Mouse (Mus musculus) ovary, postnatal 10 days (tissue): ENCODE results near the gene Cpsf4.
"Not testable (repeated sequence)": the region's sequence is repeated elsewhere in the genome, so short reads cannot be mapped to it uniquely, and the experiment has no call there.

ENCODE experiments used
- DNase-seq: peaks from one replicate; pipeline ENCODE4 v3.0.0; 2022; ENCODE audit warnings: low spot score

Cpsf4 gene

DNA sequence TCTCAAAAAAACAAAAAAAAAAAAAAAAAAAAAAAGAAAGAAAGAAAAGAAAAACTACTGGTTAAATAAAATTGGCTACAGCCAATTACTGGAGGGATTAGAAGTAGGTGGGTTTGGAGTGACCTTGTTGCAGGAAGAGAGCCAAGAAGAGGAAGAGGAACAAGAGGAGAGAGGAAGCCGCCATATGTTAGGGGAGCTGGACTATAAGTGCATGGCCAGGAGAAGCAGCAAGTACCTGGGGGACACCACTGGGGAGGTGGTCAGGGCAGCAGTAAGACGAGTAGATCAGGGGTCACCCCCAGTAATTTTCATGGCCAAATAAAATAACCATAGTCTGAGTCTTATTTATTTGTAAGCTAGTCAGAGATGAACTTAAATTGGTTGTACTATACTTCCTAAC, 18.2 kb downstream of the Cpsf4 start:
- DNase-seq = no peak

DNA sequence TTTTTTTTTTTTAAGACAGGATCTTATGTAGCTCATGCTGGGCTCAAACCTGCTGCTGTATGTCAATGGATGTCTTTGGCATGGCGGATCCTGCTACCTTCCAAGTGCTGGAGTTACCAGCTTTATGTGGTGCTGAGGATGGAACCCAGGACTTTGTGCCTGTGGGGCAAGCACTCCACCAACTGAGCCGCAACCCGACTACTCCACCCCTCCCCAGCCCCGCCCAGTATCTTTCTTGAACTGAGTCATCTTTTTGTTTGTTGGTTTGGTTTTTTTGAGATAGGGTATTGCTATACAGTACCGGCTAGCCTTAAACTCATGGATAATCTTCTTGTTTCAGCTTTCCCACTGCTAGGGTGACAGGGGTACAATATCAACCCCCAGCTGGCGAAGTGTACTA, 22.4 kb downstream of the Cpsf4 start:
- no peak for DNase-seq

GRCm38 (mm10) chr5:145190373-145190772, 23.4 kb downstream of the Cpsf4 start:
- DNase-seq = no peak

DNA sequence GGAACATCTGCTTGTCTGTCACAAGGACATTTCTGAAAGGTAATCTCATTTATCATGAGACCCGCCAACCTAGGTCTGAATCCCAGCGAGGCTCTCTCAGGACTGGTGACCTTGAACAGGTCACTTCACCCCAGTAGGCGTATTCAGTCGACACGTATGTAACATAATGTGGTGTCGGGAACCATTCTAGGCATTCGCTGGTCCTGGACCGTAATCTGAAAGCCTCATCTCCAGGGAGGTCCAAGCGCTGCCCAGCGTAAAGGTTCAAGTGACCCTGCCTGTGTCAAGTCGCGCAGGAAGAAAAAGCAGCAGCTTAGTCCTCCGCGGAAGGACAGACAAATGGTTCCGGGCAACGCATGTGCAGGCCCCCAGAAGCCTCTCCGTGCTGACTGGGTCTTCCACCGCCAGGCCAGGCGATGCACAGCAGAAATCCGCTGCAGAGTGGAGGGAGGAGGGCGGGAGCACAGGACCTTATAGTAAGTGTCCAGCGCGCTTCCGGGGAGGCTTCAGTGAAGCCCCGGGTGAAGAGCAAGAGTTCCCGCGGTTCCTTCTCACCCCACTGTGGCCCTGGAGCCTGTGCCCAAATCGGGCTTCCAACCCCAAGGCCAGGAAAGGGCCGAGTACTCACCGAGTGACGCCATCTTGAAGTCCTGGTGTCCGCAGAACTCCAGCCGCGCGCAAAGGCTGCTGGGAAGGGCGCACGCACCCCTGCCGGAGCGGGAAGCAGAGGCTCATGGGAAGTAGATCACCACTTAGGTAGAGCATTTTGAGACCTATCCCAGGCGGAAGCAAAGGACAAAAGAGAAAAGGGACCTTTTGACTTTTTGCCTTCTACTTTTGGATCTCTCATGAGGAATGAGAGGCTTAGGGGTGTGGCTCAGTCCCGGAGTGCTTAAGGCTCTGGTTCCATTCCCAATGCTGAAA, 24.1 kb downstream of the Cpsf4 start:
- DNase-seq = peak; percentile 71

- DNase-seq = no peak
These were observed 24.9 kb downstream of the Cpsf4 start, which contains the start of gene Atp5j2 for GRCm38 (mm10) chr5:145191962-145192361. Gene Atp5j2 (minus strand): TSS chr5:145192062.

DNA sequence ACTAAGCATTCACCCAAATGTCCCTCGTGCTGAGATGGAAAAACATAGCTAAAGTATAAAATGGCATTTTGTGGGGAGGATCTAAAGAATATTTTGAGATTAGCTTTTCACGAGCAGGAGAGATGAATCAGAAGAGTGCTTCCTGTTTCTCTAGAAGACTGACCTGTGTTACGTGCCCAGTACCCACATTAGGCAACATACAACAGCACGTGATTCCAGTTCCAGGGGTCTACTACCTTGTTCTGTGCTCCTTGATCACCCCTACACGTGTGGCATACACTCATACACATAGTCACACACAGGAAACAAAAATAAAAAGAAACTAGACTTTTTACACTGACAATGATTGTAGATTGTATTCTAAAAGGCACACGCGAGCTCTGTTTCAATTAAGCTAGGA, 33.4 kb downstream of the Cpsf4 start:
- no peak for DNase-seq

DNA sequence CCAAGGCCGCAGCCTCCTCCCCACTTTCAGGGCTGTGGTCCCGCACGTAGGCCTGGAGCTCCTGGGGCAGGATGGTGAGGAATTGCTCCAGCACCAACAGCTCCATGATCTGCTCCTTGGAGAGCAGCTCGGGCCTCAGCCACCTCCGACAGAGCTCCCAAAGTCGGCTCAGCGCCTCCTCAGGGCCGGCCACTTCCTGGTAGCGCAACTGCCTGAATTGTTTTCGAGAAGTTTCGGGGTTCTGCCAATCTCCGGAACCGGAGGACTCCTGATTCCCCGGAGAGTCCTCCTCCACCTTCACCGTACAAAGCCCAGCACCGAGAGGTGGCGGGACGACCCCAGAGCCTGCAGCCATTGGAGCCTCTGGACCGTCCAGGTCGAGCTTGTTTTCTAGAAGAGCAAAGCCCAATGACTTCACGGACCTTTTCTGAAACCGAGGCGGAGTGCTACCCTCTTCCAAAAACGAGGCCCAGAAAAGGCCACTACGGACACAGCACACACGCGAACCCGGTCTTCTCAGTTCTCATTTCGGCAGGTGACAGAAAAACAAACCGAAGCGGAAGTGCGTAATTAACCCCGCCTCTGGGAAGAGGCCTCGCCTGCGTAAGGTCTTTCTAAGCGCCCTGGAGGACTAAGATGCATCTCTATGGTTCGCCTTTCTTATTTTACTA, 34.4 kb downstream of the Cpsf4 start, which contains the start of gene Zkscan14:
TSS of gene Zkscan14 (minus strand) at position 548 of the 671 bp plus-strand sequence.
- DNase-seq = peak; percentile 25

DNA sequence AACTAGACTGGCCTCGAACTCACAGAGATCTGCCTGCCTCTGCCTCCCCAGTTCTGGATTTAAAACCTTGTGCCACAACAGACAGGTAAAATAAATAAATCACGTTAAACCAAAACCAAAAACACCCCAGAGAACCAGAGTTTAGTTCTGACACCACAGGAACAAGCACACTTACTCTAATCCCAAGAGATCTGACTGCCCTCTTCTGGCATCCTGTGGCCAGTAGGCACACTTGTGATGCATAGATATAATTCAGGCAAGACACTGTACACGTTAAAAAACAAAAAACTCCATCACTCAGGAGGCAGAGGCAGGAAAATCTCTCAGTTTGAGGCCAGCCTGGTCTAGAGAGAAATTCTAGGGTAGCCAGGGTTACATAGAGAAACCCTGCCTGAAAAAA, 35.4 kb downstream of the Cpsf4 start:
- DNase-seq = no peak

- DNase-seq = peak; percentile 80
These were observed 37.1 kb downstream of the Cpsf4 start, which contains the start of gene Zkscan5 for GRCm38 (mm10) chr5:145203936-145204691. Gene Zkscan5 (plus strand): TSS chr5:145204562.

- no peak for DNase-seq
These were observed 38.0 kb downstream of the Cpsf4 start for GRCm38 (mm10) chr5:145205041-145205440.

GRCm38 (mm10) chr5:145207385-145207784, 40.4 kb downstream of the Cpsf4 start:
- no peak for DNase-seq

DNA sequence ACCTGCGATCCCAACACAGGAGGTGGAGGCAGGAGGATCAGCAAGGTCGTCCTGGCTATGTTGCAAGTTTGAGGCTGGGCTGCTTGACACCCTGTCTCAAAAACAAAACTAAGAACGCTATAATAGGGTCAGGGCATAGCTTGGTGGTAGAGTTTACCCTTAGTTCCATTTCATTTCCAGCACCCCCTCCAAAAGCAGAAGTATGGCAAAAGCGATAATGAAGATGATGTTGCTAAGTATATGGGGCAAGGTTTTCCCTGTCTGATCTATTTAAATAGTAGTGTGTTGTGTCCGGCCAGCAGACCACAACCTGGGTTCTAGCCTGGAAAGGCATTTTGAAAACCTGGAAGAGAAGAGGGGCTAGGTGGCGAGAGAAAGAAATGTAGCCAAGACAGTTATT, 40.9 kb downstream of the Cpsf4 start:
- DNase-seq = no peak

GRCm38 (mm10) chr5:145208391-145208790, 41.4 kb downstream of the Cpsf4 start:
- DNase-seq = not testable (repeated sequence)

DNA sequence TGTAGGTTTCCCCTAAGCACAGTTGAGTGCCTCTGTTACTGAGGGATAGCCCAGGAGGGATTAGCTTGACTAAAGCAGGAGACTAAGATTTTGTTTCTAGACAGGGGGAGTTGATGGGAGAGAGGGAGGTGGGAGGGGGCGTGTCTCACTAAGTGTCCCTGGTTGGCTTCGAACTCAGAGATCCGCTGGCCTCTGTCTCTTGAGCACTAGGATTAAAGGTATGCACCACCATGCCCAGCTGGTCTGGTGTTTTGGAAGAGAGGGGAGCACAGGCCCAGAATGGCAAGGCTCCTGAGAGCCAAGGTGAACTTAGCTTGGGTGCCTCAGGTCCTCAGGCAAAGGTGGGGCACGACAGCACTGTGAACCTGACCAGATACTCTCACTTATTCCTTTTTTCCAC, 44.3 kb downstream of the Cpsf4 start:
- DNase-seq = no peak

DNA sequence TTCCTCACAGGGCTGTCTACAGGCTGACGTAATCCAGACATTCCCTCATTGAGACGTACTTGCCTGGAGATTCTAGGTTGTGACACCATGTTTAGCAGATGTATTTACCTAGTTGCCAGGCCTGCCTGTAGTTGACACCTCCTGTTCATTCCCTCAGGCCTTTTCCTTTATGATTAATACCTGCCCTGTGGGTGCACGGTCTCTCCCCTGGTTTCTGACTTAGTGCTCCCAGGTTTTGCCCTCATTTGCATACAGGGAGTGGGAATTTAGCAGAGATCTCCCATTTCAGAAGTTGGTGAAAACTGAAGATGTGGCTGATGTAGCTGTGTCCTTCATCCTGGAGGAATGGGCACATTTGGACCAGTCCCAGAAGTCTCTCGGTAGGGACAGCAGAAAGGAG, 45.2 kb downstream of the Cpsf4 start:
- DNase-seq = no peak

GRCm38 (mm10) chr5:145213505-145213904, 46.5 kb downstream of the Cpsf4 start:
- no peak for DNase-seq

DNA sequence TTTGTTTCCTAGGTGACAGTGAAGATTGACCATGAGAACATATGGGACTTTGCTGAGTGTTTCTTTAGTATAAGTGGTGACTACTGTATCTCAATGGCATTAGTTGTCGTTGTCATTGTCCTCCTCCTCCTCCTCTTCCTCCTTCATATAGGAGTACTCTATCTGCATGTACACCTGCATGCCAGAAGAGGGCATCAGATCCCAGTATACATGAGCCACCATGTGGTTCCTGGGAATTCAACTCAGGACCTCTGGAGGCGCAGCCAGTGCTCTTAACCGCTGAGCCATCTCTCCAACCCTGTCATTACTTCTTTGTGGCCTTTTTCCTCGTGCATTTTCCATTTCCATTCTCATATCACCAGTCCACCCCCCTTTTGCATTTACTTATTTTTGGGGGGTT, 47.7 kb downstream of the Cpsf4 start:
- no peak for DNase-seq

GRCm38 (mm10) chr5:145217746-145218145, 50.7 kb downstream of the Cpsf4 start:
- DNase-seq = no peak

- DNase-seq = no peak
These were observed 51.2 kb downstream of the Cpsf4 start for GRCm38 (mm10) chr5:145218206-145218605.

DNA sequence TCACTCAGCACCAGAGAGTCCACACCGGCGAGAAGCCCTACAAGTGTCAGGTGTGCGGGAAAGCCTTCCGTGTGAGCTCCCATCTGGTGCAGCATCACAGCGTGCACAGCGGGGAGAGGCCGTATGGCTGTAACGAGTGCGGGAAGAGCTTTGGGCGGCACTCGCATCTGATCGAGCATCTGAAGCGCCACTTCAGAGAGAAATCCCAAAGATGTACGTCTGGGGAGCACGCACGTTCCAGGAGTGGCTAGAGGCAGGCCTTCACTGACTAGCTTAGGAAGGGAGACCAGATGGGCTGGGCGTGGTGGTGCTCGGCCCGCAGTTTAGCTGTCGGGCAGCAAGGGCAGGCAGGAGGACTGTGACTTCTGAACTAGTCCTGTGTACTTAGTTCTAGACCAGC, 51.7 kb downstream of the Cpsf4 start:
- no peak for DNase-seq

DNA sequence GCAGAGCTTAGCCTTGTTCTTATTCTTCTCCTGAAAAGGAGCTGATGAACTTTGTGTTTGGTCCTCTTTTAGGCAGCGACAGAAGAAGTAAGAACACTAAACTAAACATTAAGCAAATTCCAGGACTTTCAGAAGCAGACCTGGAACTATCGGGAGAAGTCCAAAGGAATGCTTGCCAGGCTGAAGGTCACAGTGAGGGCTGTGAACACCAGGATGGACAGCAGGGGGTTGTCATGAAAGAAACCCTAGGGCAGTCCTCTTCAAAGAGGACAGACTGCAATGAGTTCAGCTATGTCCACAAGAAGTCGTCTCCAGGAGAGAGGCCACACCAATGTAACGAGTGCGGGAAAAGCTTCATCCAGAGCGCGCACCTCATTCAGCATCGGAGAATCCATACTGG, 53.0 kb downstream of the Cpsf4 start:
- no peak for DNase-seq

- no peak for DNase-seq
These were observed 55.8 kb downstream of the Cpsf4 start for GRCm38 (mm10) chr5:145222840-145223239.
